Mouse (Mus musculus): ENCODE measurements around the gene Olfr558. TPM values are rescaled to one million over a fixed set of nuclear protein-coding genes. Genes with fewer than 3 reads are reported as not detected.
A peak's percentile ranks its signal among the peaks of the same experiment; 100 is the strongest.

Gene Olfr558
- total RNA-seq (2014; rRNA removed) = 0.11 TPM in 1 of 2 replicates, not detected in the other
- 0.23 TPM in 1 of 2 replicates, not detected in the other for polyA plus RNA-seq (2015; fragmentation: Nextera tagmentation; extraction: Ambion mirVana)

DNA sequence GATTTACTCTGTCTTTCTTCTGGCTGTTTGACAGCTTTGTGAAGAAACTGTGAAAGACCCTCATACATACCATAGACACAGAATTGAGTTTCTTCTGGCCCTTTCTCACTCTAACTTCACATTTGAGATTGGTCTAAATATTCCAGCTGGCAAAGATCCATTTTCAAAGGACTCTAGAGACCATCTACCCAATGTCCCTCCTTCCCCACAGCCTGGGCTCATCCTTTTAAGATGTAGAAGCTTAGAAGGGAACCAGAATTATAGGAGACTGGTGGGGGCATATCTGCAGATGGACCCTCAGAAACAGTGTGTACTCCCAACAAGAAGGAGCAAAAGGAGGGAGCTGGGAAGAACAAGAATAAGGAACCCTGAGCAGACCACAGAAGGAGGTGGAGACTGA is at the start of gene Olfr558:
Gene Olfr558 (plus strand): TSS at position 301 of the 400 bp plus-strand sequence.
- no peak within 1 kb of the TSS for H3K27ac ChIP-seq
- no peak within 1 kb of the TSS for H3K9ac ChIP-seq (replicated peaks; ENCODE audit: low read length)
- H3K36me3 ChIP-seq (ENCODE audit: insufficient read depth, low read length) = no peaks in the 10 kb centered on the region
- no peaks in the 10 kb centered on the region for H3K27me3 ChIP-seq (ENCODE audit: insufficient read depth, low read length)
- no peak for ATAC-seq
- no peaks in the 10 kb centered on the region for H3K9me3 ChIP-seq (ENCODE audit: low read length)
- TF ChIP-seq CTCF (IDR thresholded peaks at IDR 0.05; ENCODE audit: low read depth) = no peak
- DNase-seq (ENCODE audit: low spot score) = no peak
- H3K4me3 ChIP-seq (ENCODE audit: low read length) = no peak within 1 kb of the TSS
- no peaks in the 10 kb centered on the region for H3K4me1 ChIP-seq (ENCODE audit: insufficient read depth, low read length)
- H3K4me2 ChIP-seq (ENCODE audit: low read depth, low read length) = no peak within 1 kb of the TSS

GRCm38 (mm10) chr7:102658523-102658922 is 43.5 kb upstream of the Olfr558 start, which contains the start of gene Olfr555:
TSS of gene Olfr555 (plus strand) at chr7:102658823.
- H3K4me3 ChIP-seq (ENCODE audit: low read length) = no peak within 1 kb of the TSS
- no peaks in the 10 kb centered on the region for H3K9me3 ChIP-seq (ENCODE audit: low read length)
- H3K4me2 ChIP-seq (ENCODE audit: low read depth, low read length) = no peak within 1 kb of the TSS
- no peaks in the 10 kb centered on the region for H3K27me3 ChIP-seq (ENCODE audit: insufficient read depth, low read length)
- H3K36me3 ChIP-seq (ENCODE audit: insufficient read depth, low read length) = no peaks in the 10 kb centered on the region
- no peaks in the 10 kb centered on the region for H3K4me1 ChIP-seq (ENCODE audit: insufficient read depth, low read length)
- WGBS = 64% methylated on average over 1 of the region's 1 CpGs
- no peak within 1 kb of the TSS for H3K27ac ChIP-seq
- DNase-seq (ENCODE audit: low spot score) = no peak
- no peak within 1 kb of the TSS for H3K9ac ChIP-seq (replicated peaks; ENCODE audit: low read length)
- no peak for TF ChIP-seq CTCF (IDR thresholded peaks at IDR 0.05; ENCODE audit: low read depth)
- ATAC-seq = no peak

- DNase-seq (ENCODE audit: low spot score) = no peak
- WGBS = 42% methylated on average over 3 of the region's 3 CpGs
- no peak within 1 kb of the TSS for H3K4me2 ChIP-seq (ENCODE audit: low read depth, low read length)
These were observed 37.4 kb upstream of the Olfr558 start, which contains the start of gene Olfr556 for GRCm38 (mm10) chr7:102664599-102664998. TSS of gene Olfr556 (plus strand) at chr7:102664899.

DNA sequence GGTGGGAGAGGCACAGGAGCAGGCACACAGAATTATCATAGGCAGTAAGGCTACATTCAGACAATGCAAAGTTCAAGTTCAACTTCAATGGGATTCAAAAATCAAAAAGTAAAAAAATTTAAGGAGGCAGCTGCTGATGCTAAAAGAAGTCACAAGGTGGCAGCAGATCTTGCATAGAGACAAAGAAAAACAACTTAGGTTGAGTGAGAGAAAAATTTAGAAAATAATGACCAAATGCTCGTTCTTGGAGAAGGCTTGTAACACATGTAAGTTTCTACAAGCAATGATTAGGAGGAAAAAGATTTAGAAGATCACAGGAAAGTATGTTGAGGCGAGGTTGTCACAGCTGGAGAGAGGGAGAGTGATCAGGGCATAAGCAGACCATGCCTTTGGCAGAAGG is 36.6 kb upstream of the Olfr558 start:
- no peak for ATAC-seq
- TF ChIP-seq CTCF (IDR thresholded peaks at IDR 0.05; ENCODE audit: low read depth) = peak; percentile 72
- Histone ChIP-seq H3K27me3 (ENCODE audit: insufficient read depth, low read length) (no peaks in the 10 kb centered on the region), H3K4me3 (ENCODE audit: low read length) (no peak overlapping the region), H3K4me1 (ENCODE audit: insufficient read depth, low read length) (no peaks in the 10 kb centered on the region), H3K4me2 (ENCODE audit: low read depth, low read length) (no peak overlapping the region), H3K9ac (replicated peaks; ENCODE audit: low read length) (no peak overlapping the region), H3K9me3 (ENCODE audit: low read length) (no peaks in the 10 kb centered on the region), H3K27ac (no peak overlapping the region), H3K36me3 (ENCODE audit: insufficient read depth, low read length) (no peaks in the 10 kb centered on the region)
- WGBS = 32% methylated on average over 2 of the region's 2 CpGs
- peak; percentile 64 for DNase-seq (ENCODE audit: low spot score)

More at GRCm38 (mm10) chr7:102664599-102664998, 37.4 kb upstream of the Olfr558 start, which contains the start of gene Olfr556:
- H3K9ac ChIP-seq (replicated peaks; ENCODE audit: low read length) = no peak within 1 kb of the TSS
- H3K27me3 ChIP-seq (ENCODE audit: insufficient read depth, low read length) = no peaks in the 10 kb centered on the region
- no peak within 1 kb of the TSS for H3K27ac ChIP-seq
- no peaks in the 10 kb centered on the region for H3K9me3 ChIP-seq (ENCODE audit: low read length)
- no peaks in the 10 kb centered on the region for H3K36me3 ChIP-seq (ENCODE audit: insufficient read depth, low read length)
- H3K4me1 ChIP-seq (ENCODE audit: insufficient read depth, low read length) = no peaks in the 10 kb centered on the region
- H3K4me3 ChIP-seq (ENCODE audit: low read length) = no peak within 1 kb of the TSS
- ATAC-seq = no peak
- no peak for TF ChIP-seq CTCF (IDR thresholded peaks at IDR 0.05; ENCODE audit: low read depth)

DNA sequence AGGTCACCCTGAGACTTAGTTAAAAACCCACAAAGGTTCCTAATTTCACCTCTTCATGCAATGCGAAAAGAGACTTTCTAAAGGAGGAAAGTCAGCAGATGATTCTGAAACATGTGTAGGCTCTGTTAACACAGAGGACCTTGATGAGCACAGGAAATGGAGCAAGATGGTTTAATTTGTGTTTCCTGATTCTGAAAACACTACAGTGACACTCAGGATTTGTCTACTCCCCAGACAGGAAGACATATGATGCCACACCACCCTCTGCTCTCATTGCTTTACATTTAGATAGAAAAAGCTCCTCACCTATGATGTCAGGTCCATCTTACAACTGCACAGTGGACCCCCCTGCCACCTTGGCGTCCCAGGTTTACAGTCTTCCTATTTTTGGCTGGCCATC is 25.8 kb upstream of the Olfr558 start:
- no peaks in the 10 kb centered on the region for H3K27me3 ChIP-seq (ENCODE audit: insufficient read depth, low read length)
- no peaks in the 10 kb centered on the region for H3K4me1 ChIP-seq (ENCODE audit: insufficient read depth, low read length)
- no peaks in the 10 kb centered on the region for H3K36me3 ChIP-seq (ENCODE audit: insufficient read depth, low read length)
- DNase-seq (ENCODE audit: low spot score) (no peak), ATAC-seq (no peak)
- WGBS = 86% methylated on average over 2 of the region's 2 CpGs
- H3K9me3 ChIP-seq (ENCODE audit: low read length) = no peaks in the 10 kb centered on the region
- no peak overlapping the region for H3K4me2 ChIP-seq (ENCODE audit: low read depth, low read length)
- no peak overlapping the region for H3K27ac ChIP-seq
- no peak overlapping the region for H3K9ac ChIP-seq (replicated peaks; ENCODE audit: low read length)
- no peak overlapping the region for H3K4me3 ChIP-seq (ENCODE audit: low read length)
- no peak for TF ChIP-seq CTCF (IDR thresholded peaks at IDR 0.05; ENCODE audit: low read depth)

DNA sequence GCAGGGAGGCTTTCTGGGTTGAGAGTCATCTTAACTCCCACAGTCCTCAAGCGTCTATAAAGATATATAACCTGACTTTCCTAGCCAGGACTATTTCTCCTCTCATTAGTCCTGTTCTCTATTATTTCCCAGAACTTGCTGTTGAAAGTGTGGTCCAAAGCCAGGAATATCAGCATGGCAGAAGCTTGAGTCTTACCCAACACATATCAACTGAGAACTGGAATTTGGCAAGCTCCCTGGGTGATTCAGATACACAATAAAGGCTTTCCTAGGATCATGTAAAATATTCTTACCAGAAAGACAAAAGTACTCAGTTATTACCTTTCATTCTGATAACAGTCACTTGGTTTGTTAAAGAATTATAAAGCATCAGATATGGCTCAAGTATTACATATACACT is 20.1 kb upstream of the Olfr558 start:
- Histone ChIP-seq H3K4me1 (ENCODE audit: insufficient read depth, low read length) (no peaks in the 10 kb centered on the region), H3K9me3 (ENCODE audit: low read length) (no peaks in the 10 kb centered on the region), H3K27me3 (ENCODE audit: insufficient read depth, low read length) (no peaks in the 10 kb centered on the region), H3K4me2 (ENCODE audit: low read depth, low read length) (no peak overlapping the region), H3K36me3 (ENCODE audit: insufficient read depth, low read length) (no peaks in the 10 kb centered on the region), H3K4me3 (ENCODE audit: low read length) (no peak overlapping the region), H3K9ac (replicated peaks; ENCODE audit: low read length) (no peak overlapping the region), H3K27ac (no peak overlapping the region)
- no peak for ATAC-seq
- 89% methylated on average over 1 of the region's 1 CpGs for WGBS
- no peak for TF ChIP-seq CTCF (IDR thresholded peaks at IDR 0.05; ENCODE audit: low read depth)
- no peak for DNase-seq (ENCODE audit: low spot score)

- Histone ChIP-seq H3K9me3 (ENCODE audit: low read length) (no peaks in the 10 kb centered on the region), H3K4me1 (ENCODE audit: insufficient read depth, low read length) (no peaks in the 10 kb centered on the region), H3K27ac (no peak within 1 kb of the TSS; the same call in 1 of the 2 replicates), H3K9ac (replicated peaks; ENCODE audit: low read length) (peak within 1 kb of the TSS; percentile 60), H3K27me3 (ENCODE audit: insufficient read depth, low read length) (no peaks in the 10 kb centered on the region), H3K36me3 (ENCODE audit: insufficient read depth, low read length) (no peaks in the 10 kb centered on the region), H3K4me3 (ENCODE audit: low read length) (peak within 1 kb of the TSS; percentile 54), H3K4me2 (ENCODE audit: low read depth, low read length) (peak within 1 kb of the TSS; percentile 76)
- no peak for TF ChIP-seq CTCF (IDR thresholded peaks at IDR 0.05; ENCODE audit: low read depth)
- under 1% methylated on average over 39 of the region's 40 CpGs for WGBS
- DNase-seq (ENCODE audit: low spot score) = peak; percentile 92
- ATAC-seq = peak; percentile 99
These were observed 15.0 kb upstream of the Olfr558 start, which contains the start of gene Trim68 for GRCm38 (mm10) chr7:102686944-102687501. TSS of gene Trim68 (minus strand) at chr7:102687327.

Data from hindbrain, postnatal 0 days (tissue).